Mouse (Mus musculus): ENCODE data around the gene Gm20605. TPM values are rescaled to one million over a fixed set of nuclear protein-coding genes. Genes with fewer than 3 reads are reported as not detected.
A peak's percentile ranks its signal among the peaks of the same experiment; 100 is the strongest.

The Gm20605 gene
- polyA plus RNA-seq, 2 experiments: 3.2 to 6.0 TPM

GRCm38 (mm10) chr5:137599600-137599999, 29.4 kb upstream of the Gm20605 start:
- TF ChIP-seq CTCF (IDR thresholded peaks at IDR 0.05; ENCODE audit: low read depth) (no peak), EP300 (IDR thresholded peaks at IDR 0.05; ENCODE audit: low read depth) (no peak)
- ATAC-seq (ENCODE audit: insufficient read depth): no peak
- Histone ChIP-seq H3K4me3 (ENCODE audit: insufficient read depth in 1 of 2, low read depth in 2 of 2, low read length in 2 of 2) (peak overlapping the region; percentile 80 to 100), H3K4me1 (replicated peaks; ENCODE audit: control insufficient read depth in 2 of 2, insufficient read depth in 2 of 2, low read length in 1 of 2) (peaks cover 23 to 38% of the 10 kb centered on the region in 2 experiments), H3K9ac (replicated peaks) (peak overlapping the region; percentile 89), H3K36me3 (replicated peaks; ENCODE audit: control insufficient read depth, insufficient read depth, low read depth) (no peaks in the 10 kb centered on the region), H3K4me2 (ENCODE audit: low read depth) (peak overlapping the region; percentile 99), H3K9me3 (ENCODE audit: control insufficient read depth, low read length) (no peaks in the 10 kb centered on the region), H3K27ac (peak overlapping the region; percentile 59), H3K27me3 (ENCODE audit: control insufficient read depth, insufficient read depth, low read length) (no peaks in the 10 kb centered on the region)
- no peak for DNase-seq (ENCODE audit: low read depth in 3 of 3, low spot score in 3 of 3)
- 29% methylated on average over 9 of the region's 9 CpGs for WGBS (ENCODE audit: insufficient replicate concordance)

- Histone ChIP-seq H3K4me3 (ENCODE audit: insufficient read depth in 1 of 2, low read depth in 2 of 2, low read length in 2 of 2) (peak overlapping the region; percentile 80 to 100), H3K9ac (replicated peaks) (peak overlapping the region; percentile 89), H3K27me3 (ENCODE audit: control insufficient read depth, insufficient read depth, low read length) (no peaks in the 10 kb centered on the region), H3K4me1 (replicated peaks; ENCODE audit: control insufficient read depth in 2 of 2, insufficient read depth in 2 of 2, low read length in 1 of 2) (peaks cover 27 to 42% of the 10 kb centered on the region in 2 experiments), H3K36me3 (replicated peaks; ENCODE audit: control insufficient read depth, insufficient read depth, low read depth) (no peaks in the 10 kb centered on the region), H3K27ac (peak overlapping the region; percentile 59), H3K4me2 (ENCODE audit: low read depth) (peak overlapping the region; percentile 99), H3K9me3 (ENCODE audit: control insufficient read depth, low read length) (no peaks in the 10 kb centered on the region)
- DNase-seq (ENCODE audit: low read depth in 3 of 3, low spot score in 3 of 3) (no peak), ATAC-seq (ENCODE audit: insufficient read depth) (peak; percentile 42)
- no peak for TF ChIP-seq EP300 (IDR thresholded peaks at IDR 0.05; ENCODE audit: low read depth)
- TF ChIP-seq CTCF (IDR thresholded peaks at IDR 0.05; ENCODE audit: low read depth): 0 out of 2 replicates have a peak, but pooled peaks have one; percentile 4
- 1% methylated on average over 19 of the region's 19 CpGs for WGBS (ENCODE audit: insufficient replicate concordance)
Observed at GRCm38 (mm10) chr5:137600281-137600618, 28.7 kb upstream of the Gm20605 start.

GRCm38 (mm10) chr5:137600619-137601364, 28.2 kb upstream of the Gm20605 start, which contains the start of gene Mospd3:
TSS of gene Mospd3 (minus strand) at chr5:137601058.
- H3K36me3 ChIP-seq (replicated peaks; ENCODE audit: control insufficient read depth, insufficient read depth, low read depth): no peaks in the 10 kb centered on the region

GRCm38 (mm10) chr5:137601365-137601729, 27.6 kb upstream of the Gm20605 start:
- no peak for DNase-seq (ENCODE audit: low read depth in 3 of 3, low spot score in 3 of 3)
- peaks cover 35 to 45% of the 10 kb centered on the region in 2 experiments for H3K4me1 ChIP-seq (replicated peaks; ENCODE audit: control insufficient read depth in 2 of 2, insufficient read depth in 2 of 2, low read length in 1 of 2)
- TF ChIP-seq EP300 (IDR thresholded peaks at IDR 0.05; ENCODE audit: low read depth): no peak
- no peak for TF ChIP-seq CTCF (IDR thresholded peaks at IDR 0.05; ENCODE audit: low read depth)

More at GRCm38 (mm10) chr5:137600619-137601364, 28.2 kb upstream of the Gm20605 start, which contains the start of gene Mospd3:
- Histone ChIP-seq H3K4me3 (ENCODE audit: insufficient read depth in 1 of 2, low read depth in 2 of 2, low read length in 2 of 2) (peak within 1 kb of the TSS; percentile 80 to 100), H3K4me2 (ENCODE audit: low read depth) (peak within 1 kb of the TSS; percentile 99), H3K9ac (replicated peaks) (peak within 1 kb of the TSS; percentile 89), H3K27me3 (ENCODE audit: control insufficient read depth, insufficient read depth, low read length) (no peaks in the 10 kb centered on the region), H3K27ac (peak within 1 kb of the TSS; percentile 92), H3K4me1 (replicated peaks; ENCODE audit: control insufficient read depth in 2 of 2, insufficient read depth in 2 of 2, low read length in 1 of 2) (peaks cover 31 to 46% of the 10 kb centered on the region in 2 experiments), H3K9me3 (ENCODE audit: control insufficient read depth, low read length) (no peaks in the 10 kb centered on the region)
- TF ChIP-seq EP300 (IDR thresholded peaks at IDR 0.05; ENCODE audit: low read depth) (no peak), CTCF (IDR thresholded peaks at IDR 0.05; ENCODE audit: low read depth) (no peak; the same call in 1 of the 2 replicates)
- WGBS (ENCODE audit: insufficient replicate concordance): under 1% methylated on average over 41 of the region's 41 CpGs
- DNase-seq (ENCODE audit: low read depth in 3 of 3, low spot score in 3 of 3) (peak; percentile 99), ATAC-seq (ENCODE audit: insufficient read depth) (peak; percentile 94)

GRCm38 (mm10) chr5:137607860-137608653, 20.9 kb upstream of the Gm20605 start:
- TF ChIP-seq EP300 (IDR thresholded peaks at IDR 0.05; ENCODE audit: low read depth) (no peak), CTCF (IDR thresholded peaks at IDR 0.05; ENCODE audit: low read depth) (no peak)
- Histone ChIP-seq H3K4me2 (ENCODE audit: low read depth) (no peak overlapping the region), H3K27ac (no peak overlapping the region), H3K4me3 (ENCODE audit: insufficient read depth in 1 of 2, low read depth in 2 of 2, low read length in 2 of 2) (no peak overlapping the region), H3K9ac (replicated peaks) (no peak overlapping the region), H3K27me3 (ENCODE audit: control insufficient read depth, insufficient read depth, low read length) (no peaks in the 10 kb centered on the region), H3K9me3 (ENCODE audit: control insufficient read depth, low read length) (no peaks in the 10 kb centered on the region), H3K4me1 (replicated peaks; ENCODE audit: control insufficient read depth in 2 of 2, insufficient read depth in 2 of 2, low read length in 1 of 2) (peaks cover 12 to 14% of the 10 kb centered on the region in 2 experiments), H3K36me3 (replicated peaks; ENCODE audit: control insufficient read depth, insufficient read depth, low read depth) (no peaks in the 10 kb centered on the region)
- ATAC-seq (ENCODE audit: insufficient read depth) (no peak), DNase-seq (ENCODE audit: low read depth in 3 of 3, low spot score in 3 of 3) (no peak)
- 36% methylated on average over 26 of the region's 26 CpGs for WGBS (ENCODE audit: insufficient replicate concordance)

More at GRCm38 (mm10) chr5:137601365-137601729, 27.6 kb upstream of the Gm20605 start:
- no peaks in the 10 kb centered on the region for H3K36me3 ChIP-seq (replicated peaks; ENCODE audit: control insufficient read depth, insufficient read depth, low read depth)
- no peak for ATAC-seq (ENCODE audit: insufficient read depth)
- H3K9ac ChIP-seq (replicated peaks): peak overlapping the region; percentile 89
- peak overlapping the region; percentile 80 to 88 for H3K4me3 ChIP-seq (ENCODE audit: insufficient read depth in 1 of 2, low read depth in 2 of 2, low read length in 2 of 2)
- H3K9me3 ChIP-seq (ENCODE audit: control insufficient read depth, low read length): no peaks in the 10 kb centered on the region
- WGBS (ENCODE audit: insufficient replicate concordance): under 1% methylated on average over 22 of the region's 22 CpGs
- peak overlapping the region; percentile 99 for H3K4me2 ChIP-seq (ENCODE audit: low read depth)
- no peaks in the 10 kb centered on the region for H3K27me3 ChIP-seq (ENCODE audit: control insufficient read depth, insufficient read depth, low read length)
- peak overlapping the region; percentile 92 for H3K27ac ChIP-seq
